Comparison of ENCODE assay signal across 8 mouse cellular contexts in the genomic region with DNA sequence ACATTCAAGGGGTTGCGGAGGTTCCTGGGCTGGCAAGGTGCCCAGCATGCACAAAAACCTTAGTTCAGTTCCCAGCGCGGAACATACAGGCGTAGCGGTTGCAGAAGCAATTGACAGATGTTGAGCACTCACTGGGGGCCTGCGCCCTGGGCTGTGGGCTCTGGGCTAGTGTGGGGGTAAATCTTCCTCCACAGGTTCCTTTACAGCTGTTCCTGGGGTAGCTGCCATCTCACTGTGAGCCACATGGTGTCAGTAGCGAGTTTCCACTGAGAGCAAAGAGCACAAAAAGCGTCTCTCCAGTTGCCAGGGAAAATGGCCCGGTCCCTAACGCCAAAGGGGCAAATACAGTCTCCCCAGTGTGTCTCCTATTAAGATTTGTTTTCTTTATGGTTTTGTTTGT. TPM values are rescaled to one million over a fixed set of nuclear protein-coding genes. Genes with fewer than 3 reads are reported as not detected.
DNase-seq lines count a peak whose midpoint lies in the region; ATAC-seq lines count a peak whose summit lies in the region.

No protein-coding gene starts in this region.

- 4% methylated on average over 10 of the region's 10 CpGs for WGBS in intestine, embryonic 14.5 days

- no peaks in the 10 kb centered on the region for H3K9me3 ChIP-seq in intestine, embryonic 14.5 days (ENCODE audit: control insufficient read depth, low read length)

- DNase-seq in cerebellum, adult 11 months, result peak; percentile 85
- peak; percentile 93 for DNase-seq in cerebellum, adult 9-10 months
- peak; percentile 86 to 87 for DNase-seq in frontal cortex, postnatal 25 days (ENCODE audit: low spot score in 2 of 2)
- peak; percentile 95 for DNase-seq in intestine, embryonic 14.5 days (ENCODE audit: low spot score)
- DNase-seq in left cerebral cortex, postnatal 4 days, result peak; percentile 85
- DNase-seq in naive thymus-derived CD4-positive, alpha-beta T cell, adult 2 months (ENCODE audit: low read depth), result peak; percentile 53
- peak; percentile 74 to 84 for DNase-seq in spleen, postnatal 4 days (ENCODE audit: low spot score in 2 of 2)

- H3K4me2 ChIP-seq in intestine, embryonic 14.5 days (ENCODE audit: low read length), result peak overlapping the region; percentile 26

- H3K27me3 ChIP-seq in intestine, embryonic 14.5 days (replicated peaks; ENCODE audit: control insufficient read depth, insufficient read depth, low read length), result no peaks in the 10 kb centered on the region

- no peak overlapping the region for H3K4me3 ChIP-seq in intestine, embryonic 14.5 days (ENCODE audit: low read depth, low read length)

- ATAC-seq in cerebellum, adult (ENCODE audit: insufficient number of reproducible peaks, low FRiP score, low TSS enrichment), result no peak
- peak; percentile 8; the same call in 1 of the 2 replicates for ATAC-seq in intestine, embryonic 14.5 days (replicated peaks; ENCODE audit: low FRiP score, low TSS enrichment, low read depth)

- intact Hi-C loops in left cerebral cortex, postnatal 4 days (cut with DNase I), result no loop called here

- no peak overlapping the region for H3K9ac ChIP-seq in intestine, embryonic 14.5 days (ENCODE audit: low read length)

- no peak overlapping the region for H3K27ac ChIP-seq in intestine, embryonic 14.5 days (ENCODE audit: low read depth)

- peaks cover 15% of the 10 kb centered on the region for H3K4me1 ChIP-seq in intestine, embryonic 14.5 days (replicated peaks; ENCODE audit: control insufficient read depth, insufficient read depth, low read length)

- 0 out of 2 replicates have a peak, but pooled peaks cover 6% of the 10 kb centered on the region for H3K36me3 ChIP-seq in intestine, embryonic 14.5 days (ENCODE audit: control insufficient read depth, insufficient read depth, low read length)

RNA-seq across cellular contexts. Expression of a gene that starts 0.8 kb away (rescaled TPM):
- polyA plus RNA-seq in intestine, embryonic 14.5 days (2014; fragmentation: Nextera tagmentation; extraction: Ambion mirVana), result 25.3 and 27.0 TPM in 2 replicates
- 10 to 100 TPM; 53.2 to 56.5 TPM for total RNA-seq in left cerebral cortex, postnatal 4 days (2021)

RNA-seq across cellular contexts. Expression of a gene that starts 1.9 kb away (rescaled TPM):
- polyA plus RNA-seq in intestine, embryonic 14.5 days (2014; fragmentation: Nextera tagmentation; extraction: Ambion mirVana), result not detected in 2 replicates
- not detected for total RNA-seq in left cerebral cortex, postnatal 4 days (2021)

RNA-seq across cellular contexts. Expression of a gene that starts 19.2 kb away (rescaled TPM):
- polyA plus RNA-seq in intestine, embryonic 14.5 days (2014; fragmentation: Nextera tagmentation; extraction: Ambion mirVana), result not detected in 2 replicates
- total RNA-seq in left cerebral cortex, postnatal 4 days (2021), result not detected

RNA-seq across cellular contexts. Expression of a gene that starts 42.3 kb away (rescaled TPM):
- 11.0 and 12.2 TPM in 2 replicates for polyA plus RNA-seq in intestine, embryonic 14.5 days (2014; fragmentation: Nextera tagmentation; extraction: Ambion mirVana)
- 10 to 100 TPM; 53.1 to 56.3 TPM for total RNA-seq in left cerebral cortex, postnatal 4 days (2021)

RNA-seq across cellular contexts. Expression of a gene that starts 55.3 kb away (rescaled TPM):
- 0.31 and 0.51 TPM in 2 replicates for polyA plus RNA-seq in intestine, embryonic 14.5 days (2014; fragmentation: Nextera tagmentation; extraction: Ambion mirVana)
- not detected for total RNA-seq in left cerebral cortex, postnatal 4 days (2021)
